ENCODE assay signal across 8 mouse cellular contexts in genomic region chr14:20708239-20708638, GRCm38 (mm10). TPM values are rescaled to one million over a fixed set of nuclear protein-coding genes. Genes with fewer than 3 reads are reported as not detected.
A peak's percentile ranks its signal among the peaks of the same experiment; 100 is the strongest.
DNase-seq lines count a peak whose midpoint lies in the region; ATAC-seq and TF ChIP-seq lines count a peak whose summit lies in the region.

No protein-coding gene starts in this region.

- peaks cover 55% of the 10 kb centered on the region for H3K79me2 ChIP-seq in macrophage (ENCODE audit: inconsistent target)

- H3K36me3 ChIP-seq in heart, embryonic 14.5 days (ENCODE audit: control insufficient read depth, insufficient read depth, low read length) = peaks cover 47% of the 10 kb centered on the region
- H3K36me3 ChIP-seq in E14TG2a.4 (ENCODE audit: insufficient read depth, low read length) (peaks cover 45% of the 10 kb centered on the region), macrophage (ENCODE audit: inconsistent target) (peaks cover 28% of the 10 kb centered on the region)
- H3K36me3 ChIP-seq in forebrain, embryonic 15.5 days = peaks cover 42% of the 10 kb centered on the region

- peak overlapping the region; percentile 97 for H3K9ac ChIP-seq in heart, embryonic 14.5 days (ENCODE audit: low read length)
- H3K9ac ChIP-seq in forebrain, embryonic 15.5 days (replicated peaks) = peak overlapping the region; percentile 77

- peaks cover 4 to 25% of the 10 kb centered on the region in 2 experiments for H3K4me1 ChIP-seq in heart, embryonic 14.5 days (ENCODE audit: control insufficient read depth in 2 of 2, insufficient read depth in 2 of 2, low read length in 2 of 2)
- peaks cover 22% of the 10 kb centered on the region for H3K4me1 ChIP-seq in E14TG2a.4 (replicated peaks; ENCODE audit: low read depth, low read length)
- H3K4me1 ChIP-seq in forebrain, embryonic 15.5 days = peaks cover 35% of the 10 kb centered on the region

- peak overlapping the region; percentile 89 to 97 for H3K4me3 ChIP-seq in heart, embryonic 14.5 days (ENCODE audit: control insufficient read depth in 1 of 2, insufficient read depth in 1 of 2, low read depth in 1 of 2, low read length in 2 of 2)
- H3K4me3 ChIP-seq in E14TG2a.4 (replicated peaks; ENCODE audit: low read length) (peak overlapping the region; percentile 87), macrophage (ENCODE audit: inconsistent target) (peak overlapping the region; percentile 77)
- peak overlapping the region; percentile 58 for H3K4me3 ChIP-seq in forebrain, embryonic 15.5 days

- no peak for ATAC-seq in heart, embryonic 14.5 days (ENCODE audit: insufficient number of reproducible peaks, insufficient read depth, low FRiP score, low read depth)
- ATAC-seq in forebrain, embryonic 15.5 days (replicated peaks) = no peak

- 10% methylated on average over 10 of the region's 10 CpGs for WGBS in heart, embryonic 14.5 days
- WGBS in forebrain, embryonic 15.5 days = 5% methylated on average over 10 of the region's 10 CpGs
- WGBS in macrophage (ENCODE audit: missing documents) = 10% methylated on average over 10 of the region's 10 CpGs

- no peak for TF ChIP-seq CTCF in E14TG2a.4 (conservative IDR thresholded peaks at IDR 0.05; ENCODE audit: low read length)

- H3K4me2 ChIP-seq in heart, embryonic 14.5 days (ENCODE audit: low read length) = peak overlapping the region; percentile 88
- peak overlapping the region; percentile 69 for H3K4me2 ChIP-seq in forebrain, embryonic 15.5 days (replicated peaks)

- H3K27ac ChIP-seq in heart, embryonic 14.5 days (replicated peaks in 1 of 2; ENCODE audit: control insufficient read depth in 1 of 2, insufficient read depth in 1 of 2, low read depth in 2 of 2, low read length in 2 of 2) = peak overlapping the region in 1 of 2 experiments; percentile 90; a peak in 2 of 4 replicates
- peak overlapping the region; percentile 93 for H3K27ac ChIP-seq in forebrain, embryonic 15.5 days (replicated peaks)
- peak overlapping the region; percentile 41 for H3K27ac ChIP-seq in macrophage

- no peaks in the 10 kb centered on the region for H3K9me3 ChIP-seq in heart, embryonic 14.5 days (ENCODE audit: control insufficient read depth, low read length)
- no peaks in the 10 kb centered on the region for H3K9me3 ChIP-seq in E14TG2a.4 (ENCODE audit: low read length)
- H3K9me3 ChIP-seq in forebrain, embryonic 15.5 days = no peaks in the 10 kb centered on the region

- no peaks in the 10 kb centered on the region for H3K27me3 ChIP-seq in heart, embryonic 14.5 days (ENCODE audit: control insufficient read depth, insufficient read depth, low read length)
- H3K27me3 ChIP-seq in E14TG2a.4 (ENCODE audit: insufficient read depth, low read length) = peaks cover 33% of the 10 kb centered on the region
- H3K27me3 ChIP-seq in forebrain, embryonic 15.5 days = no peaks in the 10 kb centered on the region

- no peak for DNase-seq in heart, adult 8-10 months (ENCODE audit: low spot score)
- DNase-seq in right cerebral cortex, postnatal 4 days = no peak
- DNase-seq in testis, postnatal 10 days (ENCODE audit: low spot score) = no peak
- DNase-seq in gastrocnemius, adult 18-20 months (ENCODE audit: low spot score) = no peak

RNA-seq across cellular contexts. Expression of gene Zswim8, which starts 0.9 kb away (rescaled TPM):
- 21.7 and 25.4 TPM in 2 replicates for polyA plus RNA-seq in heart, embryonic 14.5 days (2014; fragmentation: Nextera tagmentation; extraction: Ambion mirVana)
- 10 to 100 TPM; 38.7 to 47.0 (median 43.1) TPM for total RNA-seq in heart, adult 8-10 months (2022)
- polyA plus RNA-seq in forebrain, embryonic 15.5 days (2015; fragmentation: Nextera tagmentation; extraction: Ambion mirVana) = 46.1 and 47.1 TPM in 2 replicates
- 100 to 1,000 TPM; 322 to 740 (median 494) TPM for total RNA-seq in macrophage (2018; cell fraction: chromatin; rRNA removed)
- 10 to 100 TPM; 30.5 to 65.8 (median 44.9) TPM for total RNA-seq in macrophage (2018; cell fraction: cytosol; rRNA removed)
- total RNA-seq in macrophage (2018; cell fraction: nucleus; rRNA removed) = 100 to 1,000 TPM; 207 to 425 (median 288) TPM
- polyA plus RNA-seq in macrophage (2018) = 38.2 to 53.2 TPM (median 47.0 TPM) in 3 replicates
- 10 to 100 TPM; 27.3 to 36.0 TPM for total RNA-seq in gastrocnemius, adult 18-20 months (2021)

RNA-seq across cellular contexts. Expression of gene Chchd1, which starts 5.4 kb away (rescaled TPM):
- 216 and 225 TPM in 2 replicates for polyA plus RNA-seq in heart, embryonic 14.5 days (2014; fragmentation: Nextera tagmentation; extraction: Ambion mirVana)
- total RNA-seq in heart, adult 8-10 months (2022) = 100 to 1,000 TPM; 110 to 126 (median 118) TPM
- 213 TPM in 2 replicates for polyA plus RNA-seq in forebrain, embryonic 15.5 days (2015; fragmentation: Nextera tagmentation; extraction: Ambion mirVana)
- total RNA-seq in macrophage (2018; cell fraction: chromatin; rRNA removed) = 10 to 100 TPM in 24 of 26 experiments, 1 to 10 TPM in 2; 9.8 to 58.5 (median 26.2) TPM
- 100 to 1,000 TPM in 2 of 26 experiments, 10 to 100 TPM in 24; 49.8 to 116 (median 73.2) TPM for total RNA-seq in macrophage (2018; cell fraction: cytosol; rRNA removed)
- total RNA-seq in macrophage (2018; cell fraction: nucleus; rRNA removed) = 10 to 100 TPM; 11.2 to 51.2 (median 21.9) TPM
- polyA plus RNA-seq in macrophage (2018) = 58.9 to 120 TPM (median 68.1 TPM) in 3 replicates
- total RNA-seq in gastrocnemius, adult 18-20 months (2021) = 100 to 1,000 TPM; 126 to 132 TPM

RNA-seq across cellular contexts. Expression of gene Fut11, which starts 13.5 kb away (rescaled TPM):
- 16.5 and 17.8 TPM in 2 replicates for polyA plus RNA-seq in heart, embryonic 14.5 days (2014; fragmentation: Nextera tagmentation; extraction: Ambion mirVana)
- 1 to 10 TPM; 4.2 to 4.9 (median 4.6) TPM for total RNA-seq in heart, adult 8-10 months (2022)
- polyA plus RNA-seq in forebrain, embryonic 15.5 days (2015; fragmentation: Nextera tagmentation; extraction: Ambion mirVana) = 23.1 and 23.9 TPM in 2 replicates
- 1 to 10 TPM in 25 of 26 experiments, under 1 TPM in 1; 1.00 to 9.2 (median 2.9) TPM for total RNA-seq in macrophage (2018; cell fraction: chromatin; rRNA removed)
- total RNA-seq in macrophage (2018; cell fraction: cytosol; rRNA removed) = 10 to 100 TPM in 6 of 26 experiments, 1 to 10 TPM in 20; 4.8 to 14.4 (median 8.4) TPM
- total RNA-seq in macrophage (2018; cell fraction: nucleus; rRNA removed) = 10 to 100 TPM in 13 of 26 experiments, 1 to 10 TPM in 13; 4.7 to 21.4 (median 10.0) TPM
- polyA plus RNA-seq in macrophage (2018) = 6.3 to 12.2 TPM (median 8.0 TPM) in 3 replicates
- total RNA-seq in gastrocnemius, adult 18-20 months (2021) = 1 to 10 TPM; 1.8 to 2.1 TPM

RNA-seq across cellular contexts. Expression of gene Ndst2, which starts 26.1 kb away (rescaled TPM):
- polyA plus RNA-seq in heart, embryonic 14.5 days (2014; fragmentation: Nextera tagmentation; extraction: Ambion mirVana) = 16.8 and 20.9 TPM in 2 replicates
- 10 to 100 TPM in 1 of 4 experiments, 1 to 10 TPM in 3; 7.1 to 10.6 (median 9.9) TPM for total RNA-seq in heart, adult 8-10 months (2022)
- polyA plus RNA-seq in forebrain, embryonic 15.5 days (2015; fragmentation: Nextera tagmentation; extraction: Ambion mirVana) = 15.7 and 16.9 TPM in 2 replicates
- 100 to 1,000 TPM in 21 of 26 experiments, 10 to 100 TPM in 5; 68.3 to 330 (median 160) TPM for total RNA-seq in macrophage (2018; cell fraction: chromatin; rRNA removed)
- total RNA-seq in macrophage (2018; cell fraction: cytosol; rRNA removed) = 10 to 100 TPM; 24.5 to 83.9 (median 48.9) TPM
- total RNA-seq in macrophage (2018; cell fraction: nucleus; rRNA removed) = 100 to 1,000 TPM in 21 of 26 experiments, 10 to 100 TPM in 5; 69.3 to 295 (median 131) TPM
- polyA plus RNA-seq in macrophage (2018) = 30.3 to 67.9 TPM (median 35.8 TPM) in 3 replicates
- total RNA-seq in gastrocnemius, adult 18-20 months (2021) = 1 to 10 TPM; 5.4 to 7.2 TPM

RNA-seq across cellular contexts. Expression of gene Sec24c, which starts 34.1 kb away (rescaled TPM):
- 69.2 and 75.7 TPM in 2 replicates for polyA plus RNA-seq in heart, embryonic 14.5 days (2014; fragmentation: Nextera tagmentation; extraction: Ambion mirVana)
- 100 to 1,000 TPM in 3 of 4 experiments, 10 to 100 TPM in 1; 97.9 to 110 (median 103) TPM for total RNA-seq in heart, adult 8-10 months (2022)
- polyA plus RNA-seq in forebrain, embryonic 15.5 days (2015; fragmentation: Nextera tagmentation; extraction: Ambion mirVana) = 83.9 and 85.5 TPM in 2 replicates
- 100 to 1,000 TPM; 142 to 235 (median 175) TPM for total RNA-seq in macrophage (2018; cell fraction: chromatin; rRNA removed)
- 10 to 100 TPM; 51.1 to 71.1 (median 61.4) TPM for total RNA-seq in macrophage (2018; cell fraction: cytosol; rRNA removed)
- 100 to 1,000 TPM in 10 of 26 experiments, 10 to 100 TPM in 16; 76.3 to 122 (median 96.9) TPM for total RNA-seq in macrophage (2018; cell fraction: nucleus; rRNA removed)
- 43.0 to 56.3 TPM (median 51.3 TPM) in 3 replicates for polyA plus RNA-seq in macrophage (2018)
- 10 to 100 TPM; 65.7 to 75.8 TPM for total RNA-seq in gastrocnemius, adult 18-20 months (2021)
